Mouse (Mus musculus): Measurements from ENCODE around the gene Ctsw. TPM values are rescaled to one million over a fixed set of nuclear protein-coding genes. Genes with fewer than 3 reads are reported as not detected.

The Ctsw gene
- polyA plus RNA-seq, 1 experiment from 2014 or later, result 1.4 TPM

GRCm38 (mm10) chr19:5459019-5459418 lies 9.3 kb downstream of the Ctsw start:
- Histone ChIP-seq H3K27ac (no peak overlapping the region), H3K4me1 (replicated peaks) (peaks cover 53% of the 10 kb centered on the region), H3K4me3 (no peak overlapping the region), H3K36me3 (peaks cover 11% of the 10 kb centered on the region), H3K9ac (no peak overlapping the region), H3K9me3 (replicated peaks) (no peaks in the 10 kb centered on the region), H3K4me2 (no peak overlapping the region), H3K27me3 (no peaks in the 10 kb centered on the region)
- ATAC-seq (replicated peaks; ENCODE audit: insufficient number of reproducible peaks, insufficient read depth, low FRiP score, low read depth), result no peak
- 58% methylated on average over 7 of the region's 7 CpGs for WGBS

GRCm38 (mm10) chr19:5457746-5458442 lies 10.4 kb downstream of the Ctsw start, which contains the start of gene Ccdc85b:
Gene Ccdc85b (minus strand): TSS chr19:5457894.
- H3K9me3 ChIP-seq (replicated peaks), result no peaks in the 10 kb centered on the region
- H3K27me3 ChIP-seq, result no peaks in the 10 kb centered on the region
- peaks cover 47% of the 10 kb centered on the region for H3K4me1 ChIP-seq (replicated peaks)
- peak within 1 kb of the TSS; percentile 88 for H3K27ac ChIP-seq
- H3K9ac ChIP-seq, result peak within 1 kb of the TSS; percentile 80
- 16% methylated on average over 14 of the region's 14 CpGs for WGBS
- peak within 1 kb of the TSS; percentile 64 for H3K4me3 ChIP-seq
- ATAC-seq (replicated peaks; ENCODE audit: insufficient number of reproducible peaks, insufficient read depth, low FRiP score, low read depth), result no peak
- H3K36me3 ChIP-seq, result peaks cover 5% of the 10 kb centered on the region
- H3K4me2 ChIP-seq, result peak within 1 kb of the TSS; percentile 94

- WGBS, result under 1% methylated on average over 70 of the region's 70 CpGs
- Histone ChIP-seq H3K9me3 (replicated peaks) (no peaks in the 10 kb centered on the region), H3K36me3 (no peaks in the 10 kb centered on the region), H3K4me1 (replicated peaks) (peaks cover 47% of the 10 kb centered on the region), H3K4me3 (peak overlapping the region; percentile 64), H3K27ac (peak overlapping the region; percentile 88), H3K27me3 (no peaks in the 10 kb centered on the region), H3K4me2 (peak overlapping the region; percentile 94), H3K9ac (peak overlapping the region; percentile 80)
- ATAC-seq (replicated peaks; ENCODE audit: insufficient number of reproducible peaks, insufficient read depth, low FRiP score, low read depth), result peak; percentile 89
These were observed 11.2 kb downstream of the Ctsw start for GRCm38 (mm10) chr19:5456922-5457745.

GRCm38 (mm10) chr19:5456241-5456921 lies 11.9 kb downstream of the Ctsw start:
- Histone ChIP-seq H3K4me3 (peak overlapping the region; percentile 64), H3K4me2 (peak overlapping the region; percentile 94), H3K27ac (peak overlapping the region; percentile 88), H3K4me1 (replicated peaks) (peaks cover 42% of the 10 kb centered on the region), H3K9ac (peak overlapping the region; percentile 80), H3K9me3 (replicated peaks) (no peaks in the 10 kb centered on the region), H3K36me3 (no peaks in the 10 kb centered on the region), H3K27me3 (no peaks in the 10 kb centered on the region)
- 3% methylated on average over 26 of the region's 26 CpGs for WGBS
- ATAC-seq (replicated peaks; ENCODE audit: insufficient number of reproducible peaks, insufficient read depth, low FRiP score, low read depth), result peak; percentile 12; the same call in 1 of the 2 replicates

- no peak for ATAC-seq (replicated peaks; ENCODE audit: insufficient number of reproducible peaks, insufficient read depth, low FRiP score, low read depth)
- H3K27me3 ChIP-seq, result peaks cover 1% of the 10 kb centered on the region; the same call in 1 of the 2 replicates
These were observed 12.7 kb downstream of the Ctsw start for GRCm38 (mm10) chr19:5455568-5455967.

GRCm38 (mm10) chr19:5455037-5455436 lies 13.3 kb downstream of the Ctsw start:
- WGBS, result 80% methylated on average over 11 of the region's 12 CpGs
- Histone ChIP-seq H3K36me3 (no peaks in the 10 kb centered on the region), H3K4me3 (peak overlapping the region; percentile 64), H3K4me1 (replicated peaks) (peaks cover 34% of the 10 kb centered on the region), H3K9me3 (replicated peaks) (no peaks in the 10 kb centered on the region), H3K27me3 (peaks cover 6% of the 10 kb centered on the region; the same call in 1 of the 2 replicates), H3K27ac (peak overlapping the region; percentile 88; the same call in 1 of the 2 replicates), H3K4me2 (peak overlapping the region; percentile 94), H3K9ac (peak overlapping the region; percentile 80; the same call in 1 of the 2 replicates)
- no peak for ATAC-seq (replicated peaks; ENCODE audit: insufficient number of reproducible peaks, insufficient read depth, low FRiP score, low read depth)

More at GRCm38 (mm10) chr19:5455568-5455967, 12.7 kb downstream of the Ctsw start:
- Histone ChIP-seq H3K4me2 (peak overlapping the region; percentile 94), H3K9me3 (replicated peaks) (no peaks in the 10 kb centered on the region), H3K9ac (peak overlapping the region; percentile 80; the same call in 1 of the 2 replicates), H3K4me1 (replicated peaks) (peaks cover 36% of the 10 kb centered on the region), H3K4me3 (peak overlapping the region; percentile 64), H3K27ac (peak overlapping the region; percentile 88), H3K36me3 (no peaks in the 10 kb centered on the region)
- 62% methylated on average over 8 of the region's 8 CpGs for WGBS

- Histone ChIP-seq H3K4me2 (no peak overlapping the region), H3K4me1 (replicated peaks) (peaks cover 39% of the 10 kb centered on the region), H3K36me3 (no peaks in the 10 kb centered on the region), H3K27me3 (peaks cover 38% of the 10 kb centered on the region), H3K27ac (no peak overlapping the region), H3K9ac (no peak overlapping the region), H3K4me3 (no peak overlapping the region), H3K9me3 (replicated peaks) (no peaks in the 10 kb centered on the region)
- ATAC-seq (replicated peaks; ENCODE audit: insufficient number of reproducible peaks, insufficient read depth, low FRiP score, low read depth), result no peak
- 75% methylated on average over 6 of the region's 6 CpGs for WGBS
These were observed 16.5 kb downstream of the Ctsw start for GRCm38 (mm10) chr19:5451766-5452165.

GRCm38 (mm10) chr19:5449673-5450072 lies 18.6 kb downstream of the Ctsw start:
- no peak overlapping the region for H3K27ac ChIP-seq
- no peak overlapping the region for H3K9ac ChIP-seq
- H3K36me3 ChIP-seq, result no peaks in the 10 kb centered on the region
- 65% methylated on average over 3 of the region's 3 CpGs for WGBS
- H3K9me3 ChIP-seq (replicated peaks), result no peaks in the 10 kb centered on the region
- no peak overlapping the region for H3K4me3 ChIP-seq
- no peak for ATAC-seq (replicated peaks; ENCODE audit: insufficient number of reproducible peaks, insufficient read depth, low FRiP score, low read depth)
- peaks cover 53% of the 10 kb centered on the region for H3K27me3 ChIP-seq
- H3K4me2 ChIP-seq, result no peak overlapping the region
- peaks cover 23% of the 10 kb centered on the region for H3K4me1 ChIP-seq (replicated peaks)

- H3K9ac ChIP-seq, result peak overlapping the region; percentile 42; the same call in 1 of the 2 replicates
- ATAC-seq (replicated peaks; ENCODE audit: insufficient number of reproducible peaks, insufficient read depth, low FRiP score, low read depth), result no peak
- no peaks in the 10 kb centered on the region for H3K9me3 ChIP-seq (replicated peaks)
- H3K27me3 ChIP-seq, result peaks cover 54% of the 10 kb centered on the region
- H3K36me3 ChIP-seq, result no peaks in the 10 kb centered on the region
- no peak overlapping the region for H3K27ac ChIP-seq
- 7% methylated on average over 36 of the region's 36 CpGs for WGBS
- H3K4me1 ChIP-seq (replicated peaks), result peaks cover 20% of the 10 kb centered on the region
- H3K4me3 ChIP-seq, result peak overlapping the region; percentile 60
- H3K4me2 ChIP-seq, result peak overlapping the region; percentile 95
These were observed 19.8 kb downstream of the Ctsw start for GRCm38 (mm10) chr19:5448354-5449150.

- peaks cover 54% of the 10 kb centered on the region for H3K27me3 ChIP-seq
- peak; percentile 70 for ATAC-seq (replicated peaks; ENCODE audit: insufficient number of reproducible peaks, insufficient read depth, low FRiP score, low read depth)
These were observed 20.6 kb downstream of the Ctsw start, which contains the start of gene Fosl1 for GRCm38 (mm10) chr19:5447515-5448353. Gene Fosl1 (plus strand): TSS chr19:5447547.

More at GRCm38 (mm10) chr19:5447515-5448353, 20.6 kb downstream of the Ctsw start, which contains the start of gene Fosl1:
- H3K27ac ChIP-seq, result no peak within 1 kb of the TSS
- peak within 1 kb of the TSS; percentile 95 for H3K4me2 ChIP-seq
- WGBS, result under 1% methylated on average over 70 of the region's 70 CpGs
- no peaks in the 10 kb centered on the region for H3K36me3 ChIP-seq
- peak within 1 kb of the TSS; percentile 60 for H3K4me3 ChIP-seq
- peak within 1 kb of the TSS; percentile 42 for H3K9ac ChIP-seq
- H3K9me3 ChIP-seq (replicated peaks), result no peaks in the 10 kb centered on the region
- H3K4me1 ChIP-seq (replicated peaks), result peaks cover 20% of the 10 kb centered on the region

Measured in heart, embryonic 15.5 days (tissue).